Mouse (Mus musculus) kidney, adult 8-10 months (tissue): ENCODE data around the gene Pkig.
"Not testable (repeated sequence)": the region's sequence is repeated elsewhere in the genome, so short reads cannot be mapped to it uniquely, and the experiment has no call there.

Source experiments
- DNase-seq, 2 experiments: peaks; one replicate each; pipeline ENCODE4 v3.0.0; 2022

Gene Pkig

DNA sequence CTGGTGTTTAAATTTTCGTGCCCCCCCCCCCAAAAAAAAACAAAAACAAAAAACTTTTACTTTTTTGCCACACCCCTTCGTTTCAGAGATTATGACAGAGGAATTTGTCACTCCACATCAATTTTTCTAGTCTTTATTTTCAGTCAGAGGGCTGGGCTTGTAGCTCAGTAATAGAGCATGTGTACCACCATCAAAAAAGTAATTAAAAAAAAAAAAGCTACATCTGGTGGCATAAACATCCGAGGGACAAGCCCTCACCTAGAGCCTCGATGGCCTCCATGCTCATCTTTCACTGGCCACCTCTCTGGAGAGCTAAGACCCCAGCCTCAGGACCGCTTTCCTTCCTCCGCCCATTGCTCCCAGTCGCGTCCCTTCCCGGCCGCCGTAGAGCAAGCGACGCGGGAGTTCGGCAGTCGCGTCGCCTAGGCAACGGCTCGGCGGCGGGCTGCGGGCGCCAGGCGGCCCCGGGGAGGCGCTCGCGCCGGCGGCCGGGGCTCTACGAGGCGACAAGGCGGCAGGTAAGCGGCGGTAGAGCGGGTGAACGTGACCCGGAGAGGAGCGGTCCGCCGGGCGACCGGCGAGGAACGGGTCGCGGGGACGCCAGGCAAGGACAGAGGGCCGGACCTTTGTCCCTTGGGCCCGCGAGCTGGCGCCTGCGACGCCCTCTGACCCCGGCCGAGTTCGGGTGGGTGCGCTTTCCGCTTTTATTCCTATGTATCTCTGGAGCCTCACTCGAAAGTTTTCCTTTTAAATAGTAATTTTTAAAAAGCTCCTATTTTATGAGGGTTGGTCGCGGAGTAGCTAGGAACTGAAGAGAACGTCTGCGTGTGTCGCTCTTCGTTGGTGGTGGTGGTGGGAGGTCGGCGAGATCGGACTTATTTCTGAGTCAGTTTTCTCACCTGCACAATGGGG is at the start of gene Pkig:
TSS of gene Pkig (plus strand) at position 412 of the 912 bp plus-strand sequence.
- peak; percentile 73 to 79 for DNase-seq

- no peak for DNase-seq
Observed at GRCm38 (mm10) chr2:163609281-163609975, 48.8 kb upstream of the Pkig start.

DNA sequence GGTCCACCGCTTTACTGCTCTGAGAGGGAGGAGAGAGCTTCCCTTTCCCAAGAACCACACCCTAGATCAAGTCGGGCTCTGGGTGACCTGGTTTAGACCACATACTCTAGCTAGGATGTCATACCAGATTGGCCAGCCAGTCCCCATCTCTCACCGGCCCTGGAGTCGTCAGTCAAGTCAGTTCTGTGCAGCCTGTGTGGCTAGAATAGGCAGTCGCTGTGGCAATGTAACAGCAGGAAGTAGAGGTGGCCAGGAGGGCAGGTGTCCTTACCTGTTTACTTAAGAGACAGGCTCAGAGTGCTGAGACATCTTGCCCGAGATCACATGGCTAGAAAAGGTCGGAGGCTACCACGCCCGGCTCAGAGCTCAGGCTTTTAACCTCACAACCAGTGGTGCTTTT is 47.0 kb upstream of the Pkig start:
- no peak for DNase-seq

- DNase-seq = no peak
Observed at GRCm38 (mm10) chr2:163613206-163613605, 45.0 kb upstream of the Pkig start.

DNA sequence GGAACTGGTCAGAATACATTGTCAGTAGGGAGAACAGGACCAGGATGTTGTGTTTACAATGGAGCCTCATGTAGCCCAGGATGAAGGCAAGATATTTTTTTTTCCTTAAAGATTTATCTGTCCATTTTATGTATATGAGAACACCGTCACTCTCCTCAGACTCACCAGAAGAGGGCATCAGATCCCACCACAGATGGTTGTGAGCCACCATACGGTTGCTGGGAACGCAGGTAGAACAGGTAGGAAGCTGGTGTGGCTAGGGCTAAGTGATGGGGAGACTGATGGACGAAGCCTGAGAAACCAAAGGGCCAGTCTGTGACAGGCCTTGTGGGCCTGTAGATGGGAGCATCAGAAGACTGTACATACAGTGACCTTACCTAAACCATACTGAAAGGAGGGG is 44.2 kb upstream of the Pkig start:
- DNase-seq = no peak

- DNase-seq = no peak
Observed at GRCm38 (mm10) chr2:163615401-163615800, 42.8 kb upstream of the Pkig start.

DNA sequence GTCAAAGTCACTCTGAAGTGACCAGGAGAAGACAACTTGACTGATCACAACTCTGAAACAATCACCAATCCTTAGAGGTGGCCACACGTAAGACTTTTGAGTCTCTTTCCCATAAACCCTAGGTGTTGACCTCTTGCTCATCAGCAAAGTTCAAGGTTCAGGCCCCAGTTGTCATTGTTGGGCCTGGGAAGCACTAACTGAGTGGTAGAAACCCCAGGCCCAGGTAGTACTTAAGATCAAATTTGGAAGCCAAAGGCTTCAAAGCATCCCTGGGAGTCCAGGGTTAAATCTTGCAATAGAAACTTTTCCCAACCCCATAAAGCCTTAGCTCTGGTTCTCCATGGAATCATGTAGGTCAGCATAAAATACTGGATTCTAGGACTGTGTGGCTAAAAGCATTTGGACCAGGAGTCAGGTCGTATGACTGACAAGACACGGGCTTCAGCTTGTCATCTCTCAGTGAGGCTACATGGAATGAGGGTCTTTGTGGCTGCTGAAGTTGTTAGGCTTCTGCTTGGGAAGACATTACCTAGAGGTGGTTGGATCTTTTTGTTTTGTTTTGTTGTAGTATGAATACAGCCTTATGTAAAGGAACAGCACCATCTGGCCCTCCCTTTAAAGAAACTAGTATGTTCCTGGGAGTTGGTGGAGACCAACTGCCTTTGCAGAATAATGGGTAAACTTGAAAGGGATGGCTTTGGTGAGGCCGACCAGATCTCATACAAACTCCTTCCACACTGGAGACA is 42.1 kb upstream of the Pkig start:
- no peak for DNase-seq

GRCm38 (mm10) chr2:163616652-163617227 is 41.4 kb upstream of the Pkig start:
- DNase-seq = no peak

DNA sequence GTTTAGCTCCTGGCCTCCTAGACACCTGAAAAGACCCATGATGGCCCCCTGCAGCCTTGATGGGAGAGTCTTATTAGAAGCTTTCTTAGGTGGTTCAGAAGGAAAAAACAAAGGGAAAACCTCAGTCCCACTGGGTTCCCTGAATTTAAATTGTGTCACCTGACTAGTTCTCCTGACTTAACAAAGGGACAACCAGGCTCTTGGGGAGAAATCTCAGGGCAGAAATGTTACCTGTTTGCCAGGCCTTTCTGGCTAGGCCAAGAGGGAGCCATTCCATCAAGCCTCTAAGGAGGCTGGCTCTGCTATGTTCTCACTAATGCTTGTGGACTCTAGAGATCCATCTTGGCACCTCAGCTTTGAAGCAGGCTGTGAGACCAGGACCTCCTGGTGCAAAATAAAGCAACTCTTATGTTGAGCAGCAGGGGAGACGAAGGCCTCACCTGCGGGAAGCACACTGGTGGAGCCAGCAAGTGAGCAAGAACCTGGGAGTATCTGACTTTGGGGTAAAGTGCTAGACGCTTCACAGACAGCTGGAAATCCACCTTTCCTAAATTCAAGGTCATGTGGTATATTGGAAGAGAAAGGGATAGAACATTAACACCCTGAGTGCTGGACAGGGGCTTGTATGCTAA is 40.8 kb upstream of the Pkig start:
- no peak for DNase-seq

DNA sequence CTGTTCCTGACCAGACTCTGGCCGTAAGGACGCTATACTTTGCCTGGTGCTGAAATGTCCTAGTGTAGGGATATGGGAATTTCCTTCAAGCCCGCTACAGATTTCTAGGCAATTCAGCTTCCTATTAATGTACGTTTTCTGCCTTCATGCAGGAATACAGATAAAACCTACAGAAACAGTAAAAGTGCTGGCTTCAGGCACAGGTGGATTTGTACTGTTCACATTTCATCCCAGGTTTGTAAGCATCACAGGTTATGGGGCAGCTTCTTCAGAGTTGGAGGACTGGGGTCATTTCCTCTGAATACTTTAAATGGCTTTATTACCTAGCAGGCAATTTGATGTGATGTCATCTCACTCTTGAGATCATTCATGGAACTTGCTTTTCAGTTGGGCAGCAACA is 40.3 kb upstream of the Pkig start:
- DNase-seq = no peak

DNA sequence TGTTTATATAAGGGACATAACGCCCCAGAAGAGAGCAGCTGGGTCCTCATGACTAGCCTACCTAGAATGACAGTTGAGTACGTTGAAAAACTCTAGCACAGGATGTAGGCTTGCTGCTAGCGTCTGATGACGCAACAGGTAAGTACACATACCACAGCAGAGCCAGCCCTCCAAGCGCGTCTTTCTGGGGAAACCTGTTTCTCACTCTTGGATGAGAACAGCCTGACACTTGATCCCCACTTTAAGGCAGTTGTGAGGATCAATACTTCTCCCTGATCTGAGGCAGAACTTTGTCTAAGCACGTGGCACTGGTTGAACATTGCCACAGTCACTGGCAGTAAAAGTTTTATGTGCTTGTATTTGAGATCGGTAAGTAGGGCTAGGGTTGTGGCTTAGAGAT is 37.7 kb upstream of the Pkig start:
- DNase-seq = no peak

DNA sequence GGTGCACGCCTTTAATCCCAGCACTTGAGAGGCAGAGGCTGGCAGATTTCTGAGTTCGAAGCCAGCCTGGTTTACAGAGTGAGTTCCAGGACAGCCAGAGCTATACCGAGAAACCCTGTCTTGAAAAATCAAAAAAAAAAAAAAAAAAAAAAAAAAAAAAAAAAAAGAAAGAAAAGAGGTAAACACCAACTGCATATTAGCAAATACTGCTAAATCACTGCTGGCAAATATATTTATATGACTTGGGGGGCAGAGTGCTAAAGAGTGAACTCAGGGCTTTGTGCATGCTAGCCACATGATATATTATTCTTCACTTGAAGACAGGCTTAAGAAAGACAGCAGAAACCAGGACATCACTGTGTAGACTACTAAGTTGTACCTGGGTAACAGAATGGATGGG is 36.8 kb upstream of the Pkig start:
- not testable (repeated sequence) for DNase-seq

DNA sequence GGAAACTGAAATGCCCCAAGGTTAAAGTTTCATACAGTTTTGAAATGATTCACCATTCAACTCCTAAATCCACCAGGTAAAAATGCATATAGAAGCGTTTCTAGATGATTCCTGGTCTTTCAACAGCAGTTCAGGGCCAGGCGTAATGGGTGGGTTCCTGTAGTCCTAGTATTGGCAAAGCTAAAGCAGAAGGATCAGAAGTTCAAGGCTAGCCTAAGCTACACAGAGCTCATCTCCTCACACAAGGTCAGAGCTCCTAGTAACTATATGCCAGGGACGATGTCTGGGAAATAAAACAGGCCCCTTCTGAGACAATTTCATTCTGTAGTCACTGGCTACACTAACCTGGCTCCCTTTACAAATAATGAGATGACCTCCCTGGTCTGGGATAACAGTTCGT is 27.0 kb upstream of the Pkig start:
- DNase-seq = no peak

DNA sequence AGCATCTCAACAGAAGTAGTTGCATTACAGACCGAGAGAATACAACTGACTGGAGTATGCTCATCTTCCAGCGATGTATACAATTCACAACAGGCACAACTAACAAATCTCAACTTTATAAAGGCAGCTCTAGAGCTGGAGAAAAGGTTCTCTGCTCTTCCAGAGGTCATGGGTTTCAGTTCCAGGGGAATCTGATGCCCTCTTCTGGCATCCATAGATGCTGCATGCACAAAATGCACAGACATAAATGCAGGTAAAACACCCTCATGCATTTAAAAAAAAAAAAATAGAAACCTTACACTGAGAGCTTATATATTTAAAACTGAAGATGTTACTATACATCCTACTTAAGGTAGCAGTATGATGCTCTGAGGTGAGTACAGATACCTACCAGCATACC is 26.5 kb upstream of the Pkig start:
- no peak for DNase-seq

DNA sequence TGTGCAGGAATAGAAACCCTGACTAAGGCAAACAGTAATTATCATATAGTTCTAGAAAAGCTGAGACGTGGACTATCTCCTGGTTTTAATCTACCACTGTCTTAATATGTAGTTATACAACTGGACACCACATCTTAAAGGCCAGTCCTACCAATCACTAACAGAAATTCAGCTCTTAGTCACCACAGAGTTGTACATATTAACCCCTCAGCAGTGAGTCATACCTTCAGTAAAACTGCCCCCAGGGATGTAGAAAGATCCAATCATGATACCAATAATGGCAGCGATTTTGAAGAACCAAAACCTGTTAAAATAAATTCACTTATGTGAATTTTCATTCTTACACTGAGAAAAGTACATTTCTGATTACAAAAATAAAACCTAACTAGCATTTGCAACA is 24.0 kb upstream of the Pkig start:
- DNase-seq = no peak

GRCm38 (mm10) chr2:163636057-163636456 is 22.1 kb upstream of the Pkig start:
- DNase-seq = no peak

GRCm38 (mm10) chr2:163637655-163638266 is 20.4 kb upstream of the Pkig start:
- DNase-seq = no peak

- no peak for DNase-seq
Observed at GRCm38 (mm10) chr2:163640493-163640892, 17.7 kb upstream of the Pkig start.

DNA sequence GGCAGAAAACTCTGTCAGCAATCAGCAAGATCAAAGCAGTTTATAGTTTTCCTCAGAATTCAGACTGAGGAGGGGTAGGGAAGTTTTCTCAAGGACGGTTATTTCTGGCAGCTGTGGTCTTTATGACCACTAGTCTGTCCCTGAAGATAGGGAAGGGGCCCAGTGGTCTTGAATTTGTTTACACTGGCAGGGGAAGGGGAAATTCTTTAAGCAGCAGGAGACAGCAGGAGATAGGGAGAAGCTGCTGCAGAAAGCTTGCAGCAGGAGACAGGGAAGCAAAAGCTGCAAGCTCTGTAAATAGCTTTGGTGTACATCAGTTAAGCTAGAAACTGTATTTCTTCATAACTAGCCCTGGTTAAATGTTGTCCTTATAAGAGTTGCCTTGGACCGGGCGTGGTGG is 16.5 kb upstream of the Pkig start:
- no peak for DNase-seq

- peak; percentile 75 to 83 for DNase-seq
Observed at GRCm38 (mm10) chr2:163642685-163643575, 15.3 kb upstream of the Pkig start.

DNA sequence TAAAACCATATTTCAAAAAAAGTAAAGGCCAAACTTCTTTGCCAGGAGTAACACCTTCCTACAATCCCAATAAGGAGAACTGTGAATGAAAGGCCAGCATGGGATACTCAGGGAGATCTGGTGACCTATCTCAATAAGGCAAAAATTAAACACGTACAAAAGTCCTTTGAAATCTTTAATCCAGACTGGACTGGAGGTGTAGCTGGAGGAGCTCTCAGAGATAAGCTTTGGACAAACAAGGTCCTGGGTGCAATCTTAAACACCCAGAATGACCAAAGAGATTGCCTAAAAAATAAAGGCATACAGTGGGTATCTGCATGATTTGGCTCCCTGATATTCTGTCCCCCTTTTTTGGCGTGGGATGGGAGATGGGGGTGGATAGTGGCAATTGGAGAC is 14.6 kb upstream of the Pkig start:
- no peak for DNase-seq
